Mouse (Mus musculus): ENCODE data around the gene Olfr463. TPM values are rescaled to one million over a fixed set of nuclear protein-coding genes. Genes with fewer than 3 reads are reported as not detected.
"Not testable (repeated sequence)": the region's sequence is repeated elsewhere in the genome, so short reads cannot be mapped to it uniquely, and the experiment has no call there.

Olfr463 gene
- total RNA-seq, 2 experiments from 2014 or later = not detected

DNA sequence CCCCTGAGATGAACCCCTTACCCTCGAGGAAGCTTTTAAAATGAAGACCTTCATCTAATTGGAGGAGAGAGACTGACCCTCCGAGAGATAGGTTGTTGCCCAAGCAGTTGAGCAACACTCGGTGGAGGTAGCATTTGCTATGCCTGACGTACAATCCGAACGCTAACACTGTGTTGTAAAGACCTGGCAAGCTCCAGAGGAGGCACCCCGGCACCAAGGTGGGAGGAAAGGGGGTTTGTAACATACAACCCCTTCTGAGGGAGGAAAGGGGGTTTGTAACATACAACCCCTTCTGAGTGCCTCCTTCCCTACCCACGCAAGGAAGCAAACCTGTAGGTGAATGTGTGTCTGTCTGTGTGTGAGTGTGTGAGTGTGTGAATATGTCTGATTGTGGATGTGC is 25.4 kb downstream of the Olfr463 start:
- intact Hi-C loops (cut with DNase I) = no loop called here
- Histone ChIP-seq H3K4me3 (no peak overlapping the region), H3K27ac (no peak overlapping the region)
- no peak for TF ChIP-seq CTCF (IDR thresholded peaks at IDR 0.05)
- no peak for DNase-seq

GRCm38 (mm10) chr11:87870096-87870495 is 27.1 kb downstream of the Olfr463 start:
- no peak for DNase-seq
- TF ChIP-seq CTCF (IDR thresholded peaks at IDR 0.05) = no peak
- H3K4me3 ChIP-seq = no peak overlapping the region
- intact Hi-C loops (cut with DNase I) = no loop called here
- H3K27ac ChIP-seq = no peak overlapping the region

DNA sequence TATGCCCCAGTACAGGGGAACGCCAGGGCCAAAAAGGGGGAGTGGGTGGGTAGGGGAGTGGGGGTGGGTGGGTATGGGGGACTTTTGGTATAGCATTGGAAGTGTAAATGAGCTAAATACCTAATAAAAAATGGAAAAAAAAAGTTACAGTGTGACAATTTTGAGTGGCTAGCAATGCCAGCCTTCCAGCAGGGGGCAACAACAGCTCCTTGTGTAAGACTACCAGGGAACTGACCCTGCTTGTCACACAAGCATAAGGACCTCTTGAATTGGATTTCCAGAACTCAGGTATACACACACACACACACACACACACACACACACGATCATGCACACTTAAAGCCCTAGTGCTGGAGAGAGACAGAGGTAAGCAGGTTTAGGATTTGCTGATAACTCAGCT is 30.3 kb downstream of the Olfr463 start:
- DNase-seq; H3K4me3 ChIP-seq; H3K27ac ChIP-seq; intact Hi-C loops (cut with DNase I): not testable (repeated sequence)

- Histone ChIP-seq H3K27ac (no peak overlapping the region), H3K4me3 (no peak overlapping the region)
- intact Hi-C loops (cut with DNase I) = no loop called here
These were observed 34.4 kb downstream of the Olfr463 start for GRCm38 (mm10) chr11:87862805-87863204.

GRCm38 (mm10) chr11:87860426-87860825 is 36.8 kb downstream of the Olfr463 start:
- intact Hi-C loops (cut with DNase I) = no loop called here
- no peak for TF ChIP-seq CTCF (IDR thresholded peaks at IDR 0.05)
- no peak overlapping the region for H3K4me3 ChIP-seq
- H3K27ac ChIP-seq = no peak overlapping the region
- no peak for DNase-seq

More at GRCm38 (mm10) chr11:87862805-87863204, 34.4 kb downstream of the Olfr463 start:
- DNase-seq = no peak
- no peak for TF ChIP-seq CTCF (IDR thresholded peaks at IDR 0.05)

DNA sequence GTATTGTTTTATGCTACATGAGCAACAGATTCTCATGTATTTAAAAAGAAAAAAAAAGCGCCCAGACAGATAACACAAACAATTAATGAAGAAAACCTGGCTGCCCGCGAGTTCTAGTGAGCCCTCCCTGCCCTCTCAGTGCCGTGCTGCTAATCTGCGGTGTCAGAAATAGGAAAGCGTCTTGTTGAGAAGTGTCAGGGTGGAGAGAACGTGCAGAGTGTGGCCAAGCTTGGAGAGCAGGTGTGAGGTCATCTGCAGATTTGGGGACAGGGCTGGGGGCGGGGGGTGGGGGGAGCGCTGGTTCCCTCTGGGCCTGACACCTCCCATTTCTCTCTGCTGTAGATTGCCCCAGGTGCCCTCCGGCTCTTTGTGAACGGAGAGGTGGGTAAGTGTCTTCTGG is 37.9 kb downstream of the Olfr463 start:
- H3K27ac ChIP-seq = no peak overlapping the region
- intact Hi-C loops (cut with DNase I) = no loop called here
- no peak for DNase-seq
- TF ChIP-seq CTCF (IDR thresholded peaks at IDR 0.05) = no peak
- H3K4me3 ChIP-seq = no peak overlapping the region

- intact Hi-C loops (cut with DNase I) = loop anchor here (5.0 kb wide), 1 partner anchor 117 kb away; the partner anchor contains the start of gene Supt4a
- TF ChIP-seq CTCF (IDR thresholded peaks at IDR 0.05) = no peak
- DNase-seq = no peak
- Histone ChIP-seq H3K4me3 (no peak overlapping the region), H3K27ac (no peak overlapping the region)
These were observed 42.6 kb downstream of the Olfr463 start for GRCm38 (mm10) chr11:87854550-87854949.

DNA sequence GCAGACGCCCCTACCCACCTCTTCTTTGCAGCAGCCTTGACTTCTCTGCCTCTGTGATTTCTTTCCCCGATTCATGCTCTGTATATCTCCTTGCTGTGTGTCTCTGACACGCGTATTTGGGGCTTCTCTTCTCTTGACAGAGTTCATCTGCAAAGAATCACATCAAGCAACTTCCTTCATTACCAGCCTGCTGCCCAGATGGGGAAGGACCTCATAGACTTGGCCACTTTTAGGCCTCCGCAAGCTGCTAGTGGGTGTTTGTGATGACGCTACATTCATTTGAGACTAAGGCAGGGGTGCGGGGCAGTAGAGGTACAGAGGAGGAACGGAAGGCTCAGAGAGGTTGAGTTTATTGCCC is 43.6 kb downstream of the Olfr463 start:
- Histone ChIP-seq H3K4me3 (peak overlapping the region; percentile 87), H3K27ac (peak overlapping the region; percentile 82)
- DNase-seq = no peak
- intact Hi-C loops (cut with DNase I) = loop anchor here (5.0 kb wide), 1 partner anchor 116 kb away; the partner anchor contains the start of gene Supt4a
- TF ChIP-seq CTCF (IDR thresholded peaks at IDR 0.05) = no peak

GRCm38 (mm10) chr11:87852690-87853596 is 44.2 kb downstream of the Olfr463 start, which contains the start of gene Mks1:
TSS of gene Mks1 (plus strand) at chr11:87853215.
- TF ChIP-seq CTCF (IDR thresholded peaks at IDR 0.05) = no peak
- peak; percentile 93 for DNase-seq
- intact Hi-C loops (cut with DNase I) = loop anchor here (5.0 kb wide), 1 partner anchor 116 kb away; the partner anchor contains the start of gene Supt4a
- peak within 1 kb of the TSS; percentile 82 for H3K27ac ChIP-seq
- peak within 1 kb of the TSS; percentile 87 for H3K4me3 ChIP-seq

- DNase-seq = no peak
- no peak overlapping the region for H3K27ac ChIP-seq
- no peak for TF ChIP-seq CTCF (IDR thresholded peaks at IDR 0.05)
- H3K4me3 ChIP-seq = no peak overlapping the region
- intact Hi-C loops (cut with DNase I) = no loop called here
These were observed 49.3 kb downstream of the Olfr463 start for GRCm38 (mm10) chr11:87847884-87848283.

DNA sequence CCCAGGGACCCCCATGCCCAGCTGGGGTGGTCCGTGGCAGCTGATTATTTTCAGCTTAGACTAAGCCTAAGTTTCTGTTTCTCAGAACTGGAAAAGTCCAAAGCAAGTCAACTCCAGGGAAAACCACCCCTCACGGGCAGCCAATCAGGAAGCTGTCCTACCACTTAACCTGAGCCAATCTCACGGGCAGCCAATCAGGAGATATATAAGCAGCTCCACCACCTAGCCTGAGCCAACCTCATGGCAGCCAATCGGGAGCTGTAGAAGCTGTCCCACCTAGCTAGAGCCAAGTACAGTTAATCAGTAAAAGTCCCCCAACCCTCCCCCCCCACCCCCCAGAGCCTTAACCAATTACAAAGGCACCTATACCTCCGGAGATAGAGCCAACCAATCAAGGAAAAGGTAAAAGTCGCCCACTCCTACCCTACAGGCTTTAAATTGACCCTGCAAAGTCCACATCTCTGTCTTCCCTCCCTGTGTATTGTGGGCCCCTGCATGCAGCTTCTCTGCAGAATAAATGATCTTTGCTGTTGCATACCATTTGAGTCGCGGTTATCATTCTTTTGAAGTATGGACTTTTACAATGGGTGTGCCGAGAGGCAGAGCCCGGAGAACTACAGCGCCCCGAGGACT is 50.1 kb downstream of the Olfr463 start:
- intact Hi-C loops (cut with DNase I) = no loop called here
- DNase-seq = no peak
- no peak overlapping the region for H3K4me3 ChIP-seq
- H3K27ac ChIP-seq = no peak overlapping the region
- TF ChIP-seq CTCF (IDR thresholded peaks at IDR 0.05) = no peak

Other genes starting within 250 kb of the Olfr463 start
- under 1 TPM; 0.39 to 0.89 TPM for gene Rnf43, start 234.7 kb downstream of the Olfr463 start, total RNA-seq (2021)
- 10 to 100 TPM; 36.8 TPM for gene Supt4a, start 159.8 kb downstream of the Olfr463 start, total RNA-seq (2021)
- not detected for gene Tspoap1, start 136.8 kb downstream of the Olfr463 start, total RNA-seq (2021)
- gene Mpo, start 103.8 kb downstream of the Olfr463 start, total RNA-seq (2021) = not detected
- not detected for gene Lpo, start 69.1 kb downstream of the Olfr463 start, total RNA-seq (2021)
- 1 to 10 TPM; 1.5 to 1.9 TPM for gene Mks1, start 44.2 kb downstream of the Olfr463 start, total RNA-seq (2021)
- not detected for gene Epx, start 21.9 kb downstream of the Olfr463 start, total RNA-seq (2021)
- gene Olfr462, start 5.1 kb downstream of the Olfr463 start, total RNA-seq (2021) = not detected
- not detected for gene Olfr464, start 23.6 kb upstream of the Olfr463 start, total RNA-seq (2021)
- gene Dynll2, start 90.1 kb upstream of the Olfr463 start, total RNA-seq (2021) = 100 to 1,000 TPM; 193 to 205 TPM
- gene Srsf1, start 150.0 kb upstream of the Olfr463 start, total RNA-seq (2021) = 10 to 100 TPM; 67.5 to 85.8 TPM
- 10 to 100 TPM; 76.5 to 87.2 TPM for gene Vezf1, start 170.9 kb upstream of the Olfr463 start, total RNA-seq (2021)
- 100 to 1,000 TPM; 101 to 127 TPM for gene Cuedc1, start 200.7 kb upstream of the Olfr463 start, total RNA-seq (2021)

All from gastrocnemius, adult 2 months (tissue).